Mouse (Mus musculus): Measurements from ENCODE around the gene Gnai3. TPM values are rescaled to one million over a fixed set of nuclear protein-coding genes. Genes with fewer than 3 reads are reported as not detected.

The Gnai3 gene
- 137 TPM for polyA plus RNA-seq (2014; fragmentation: Illumina TruSeq; extraction: RNeasy Lipid Tissue Mini Kit (QIAGEN cat#74804); ENCODE audit: low read depth, low replicate concordance)

DNA sequence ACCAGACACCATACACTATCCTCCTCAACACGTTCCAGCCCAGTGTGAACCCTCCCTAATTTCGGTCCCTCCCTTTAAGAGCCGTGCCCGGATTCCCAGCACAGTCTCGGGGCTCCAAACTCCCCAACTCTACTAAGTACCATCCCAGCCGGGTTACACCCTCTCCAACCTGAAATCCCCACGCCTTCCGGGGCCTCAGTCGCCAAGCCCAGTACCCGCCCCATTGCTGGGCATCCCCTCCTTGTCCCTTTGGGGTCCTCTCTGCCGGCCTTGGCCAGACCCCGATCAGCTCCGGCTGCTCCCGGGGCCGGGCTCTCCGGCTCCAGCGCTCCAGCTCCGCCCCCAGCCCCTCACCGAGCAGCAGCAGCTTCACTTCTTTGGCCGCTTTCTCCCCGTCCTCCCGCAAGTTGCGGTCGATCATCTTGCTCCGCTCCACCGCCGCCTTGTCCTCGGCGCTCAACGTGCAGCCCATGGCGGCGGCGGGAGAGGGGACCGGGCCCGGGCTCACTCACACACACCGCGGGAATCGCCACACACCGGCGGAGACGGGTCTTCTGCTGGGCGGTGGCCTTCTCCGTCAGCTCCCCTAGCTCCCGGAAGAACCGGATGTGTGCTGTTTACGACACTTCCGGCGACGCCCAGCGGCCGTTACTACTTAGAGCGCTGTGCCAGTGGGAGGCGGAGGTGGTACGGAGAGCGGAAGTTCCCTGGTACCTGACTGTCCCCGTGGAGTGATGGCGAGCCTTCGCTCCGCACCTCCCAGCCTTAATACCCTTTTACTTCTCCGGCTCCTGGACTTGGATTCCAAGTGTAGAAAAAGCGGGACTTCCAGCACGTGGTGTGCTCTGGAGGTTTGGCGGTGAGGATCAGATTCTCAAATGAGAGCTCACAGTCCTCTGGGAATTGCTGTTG, at the start of gene Gnai3:
Gene Gnai3, minus strand, starts transcription at position 613 of the 912 bp plus-strand sequence.

DNA sequence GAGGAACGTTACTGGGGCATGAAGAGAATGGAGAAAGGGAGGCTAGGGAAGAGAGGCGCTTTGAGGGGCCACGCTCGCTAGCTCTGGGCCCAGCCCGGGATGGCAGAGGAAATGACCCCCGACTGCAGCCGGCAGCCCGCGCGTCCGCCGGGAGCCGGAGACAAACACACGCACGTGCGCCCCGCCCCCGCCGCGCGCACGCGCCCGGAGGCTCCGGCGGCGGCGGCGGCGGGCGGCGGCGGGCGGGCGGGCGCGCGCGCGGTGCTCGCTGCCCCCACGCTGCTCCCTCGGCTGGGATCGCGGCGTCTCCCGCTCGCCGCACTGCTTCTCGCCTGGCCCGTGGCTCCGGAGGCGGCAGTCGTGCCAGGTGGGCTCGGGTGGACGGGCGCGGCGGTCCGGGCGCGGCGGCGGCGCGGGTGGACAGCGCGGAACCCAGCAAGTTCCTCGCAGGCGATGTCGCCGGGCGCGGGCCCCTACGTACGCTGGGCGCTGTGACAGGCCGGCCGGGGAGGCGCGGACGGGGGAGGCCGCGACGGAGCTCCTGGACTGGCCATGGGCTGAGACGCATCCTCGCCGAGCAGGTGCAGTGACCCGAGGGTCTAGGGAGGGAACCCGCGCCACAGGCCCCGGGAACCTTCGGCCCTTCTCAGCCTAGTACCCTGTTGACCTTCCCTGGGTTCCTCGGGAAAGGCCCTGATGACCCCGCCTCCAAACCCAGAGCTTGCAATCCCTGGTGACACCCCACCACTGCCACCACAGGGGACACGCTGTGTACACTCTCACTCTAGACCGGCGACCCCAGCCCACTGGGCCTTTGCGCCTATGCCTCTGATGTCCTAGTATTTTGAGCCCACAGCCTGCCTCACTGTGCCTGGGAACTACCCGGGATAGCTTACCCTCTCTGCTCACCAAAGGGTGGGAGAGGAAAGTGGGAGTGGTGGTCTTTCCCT, 40.4 kb upstream of the Gnai3 start, which contains the start of gene Amigo1:
Gene Amigo1, plus strand, starts transcription at position 238 of the 950 bp plus-strand sequence.

DNA sequence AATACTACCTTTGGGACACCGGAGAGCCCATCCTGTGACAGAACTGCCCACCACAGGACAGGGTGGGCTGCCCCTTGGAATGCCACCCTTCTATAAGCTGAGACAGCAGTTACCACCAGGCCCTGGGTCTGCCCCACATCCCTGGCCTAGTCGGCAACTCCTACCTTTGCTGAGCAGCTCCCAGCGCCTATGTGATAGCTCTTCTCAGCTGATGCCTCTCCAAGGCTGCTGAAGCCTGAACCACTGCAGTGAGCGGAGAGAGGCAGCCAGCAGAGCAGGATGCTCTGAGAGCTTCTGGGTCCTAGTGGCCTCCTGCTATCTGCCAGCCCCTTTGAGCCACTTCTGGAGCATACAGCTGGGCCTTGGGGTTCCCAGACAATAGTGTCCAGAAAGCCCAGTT, 8.7 kb upstream of the Gnai3 start, which contains the start of gene Gpr61:
Gene Gpr61, minus strand, starts transcription at position 227 of the 400 bp plus-strand sequence.

DNA sequence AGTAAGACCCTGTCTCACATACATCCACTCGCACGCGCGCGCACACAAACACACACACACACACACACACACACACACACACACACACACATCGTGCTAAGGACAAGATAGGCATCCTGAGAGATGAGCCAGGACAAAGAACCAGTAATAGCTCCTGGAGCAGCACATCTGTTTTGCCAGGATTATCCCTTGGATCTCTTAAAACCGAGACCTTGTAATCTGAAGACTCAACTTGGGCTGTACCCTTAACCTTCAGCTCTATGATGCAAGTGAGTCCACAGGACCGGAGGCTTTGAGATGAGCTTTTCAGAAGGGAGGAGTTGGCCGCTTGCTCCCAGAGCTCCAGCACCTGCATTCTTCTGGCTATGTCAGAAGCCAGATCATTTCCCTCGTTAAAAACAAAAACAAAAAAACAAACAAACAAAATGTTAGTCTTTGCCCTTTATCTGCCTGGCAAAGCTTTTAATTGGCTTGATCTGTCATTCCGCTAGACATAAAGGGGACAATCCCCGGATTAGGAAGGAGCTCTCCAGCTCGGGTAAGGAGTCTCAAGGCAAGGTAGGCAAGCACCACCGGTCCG, 53.3 kb downstream of the Gnai3 start, which contains the start of gene Gnat2:
Gene Gnat2, plus strand, starts transcription at position 254 of the 580 bp plus-strand sequence.

DNA sequence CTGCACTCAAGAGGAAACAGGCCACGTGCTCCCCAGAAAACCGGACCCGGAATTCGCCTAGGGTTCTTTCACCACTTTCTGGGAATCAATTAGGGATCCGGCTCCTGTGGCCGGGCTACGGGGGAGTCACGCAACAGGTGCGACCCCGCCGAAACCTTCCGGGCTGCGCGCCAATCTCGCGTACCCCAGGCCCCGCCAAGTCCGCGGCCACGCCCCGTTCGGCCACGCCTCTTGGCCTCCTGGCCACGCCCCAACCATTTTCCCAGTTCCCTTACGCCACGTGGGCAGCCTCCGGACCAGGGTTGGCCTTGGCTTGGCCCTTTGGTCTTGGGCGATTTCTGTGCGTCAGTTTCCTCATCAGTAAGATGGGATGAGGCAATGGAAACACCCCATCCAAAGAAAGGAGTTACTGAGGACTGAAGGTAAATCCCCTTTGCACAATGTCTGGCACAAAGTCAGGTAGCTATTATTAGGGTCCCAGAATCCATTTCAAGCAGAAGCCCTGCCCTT, 59.4 kb downstream of the Gnai3 start, which contains the start of gene Ampd2:
Gene Ampd2, minus strand, starts transcription at position 182 of the 510 bp plus-strand sequence.

Other genes starting within 250 kb of the Gnai3 start
- gene Gstm7, start 214.3 kb downstream of the Gnai3 start, polyA plus RNA-seq (2014; fragmentation: Illumina TruSeq; extraction: RNeasy Lipid Tissue Mini Kit (QIAGEN cat#74804); ENCODE audit: low read depth, low replicate concordance): 26.7 TPM
- gene Gstm6, start 202.4 kb downstream of the Gnai3 start, polyA plus RNA-seq (2014; fragmentation: Illumina TruSeq; extraction: RNeasy Lipid Tissue Mini Kit (QIAGEN cat#74804); ENCODE audit: low read depth, low replicate concordance): 96.2 TPM
- gene Gstm3, start 176.9 kb downstream of the Gnai3 start, polyA plus RNA-seq (2014; fragmentation: Illumina TruSeq; extraction: RNeasy Lipid Tissue Mini Kit (QIAGEN cat#74804); ENCODE audit: low read depth, low replicate concordance): 31.2 TPM
- gene Gstm2, start 159.7 kb downstream of the Gnai3 start, polyA plus RNA-seq (2014; fragmentation: Illumina TruSeq; extraction: RNeasy Lipid Tissue Mini Kit (QIAGEN cat#74804); ENCODE audit: low read depth, low replicate concordance): 81.4 TPM
- gene Gstm1, start 128.2 kb downstream of the Gnai3 start, polyA plus RNA-seq (2014; fragmentation: Illumina TruSeq; extraction: RNeasy Lipid Tissue Mini Kit (QIAGEN cat#74804); ENCODE audit: low read depth, low replicate concordance): 506 TPM
- gene Gstm4, start 101.3 kb downstream of the Gnai3 start, polyA plus RNA-seq (2014; fragmentation: Illumina TruSeq; extraction: RNeasy Lipid Tissue Mini Kit (QIAGEN cat#74804); ENCODE audit: low read depth, low replicate concordance): 25.8 TPM
- 6.4 TPM for gene Ampd2, start 59.5 kb downstream of the Gnai3 start, polyA plus RNA-seq (2014; fragmentation: Illumina TruSeq; extraction: RNeasy Lipid Tissue Mini Kit (QIAGEN cat#74804); ENCODE audit: low read depth, low replicate concordance)
- gene Gnat2, start 53.4 kb downstream of the Gnai3 start, polyA plus RNA-seq (2014; fragmentation: Illumina TruSeq; extraction: RNeasy Lipid Tissue Mini Kit (QIAGEN cat#74804); ENCODE audit: low read depth, low replicate concordance): 0.95 TPM
- not detected for gene Gpr61, start 8.7 kb upstream of the Gnai3 start, polyA plus RNA-seq (2014; fragmentation: Illumina TruSeq; extraction: RNeasy Lipid Tissue Mini Kit (QIAGEN cat#74804); ENCODE audit: low read depth, low replicate concordance)
- 2.5 TPM for gene Amigo1, start 40.2 kb upstream of the Gnai3 start, polyA plus RNA-seq (2014; fragmentation: Illumina TruSeq; extraction: RNeasy Lipid Tissue Mini Kit (QIAGEN cat#74804); ENCODE audit: low read depth, low replicate concordance)
- 2.0 TPM for gene Cyb561d1, start 55.1 kb upstream of the Gnai3 start, polyA plus RNA-seq (2014; fragmentation: Illumina TruSeq; extraction: RNeasy Lipid Tissue Mini Kit (QIAGEN cat#74804); ENCODE audit: low read depth, low replicate concordance)
- gene Atxn7l2, start 64.8 kb upstream of the Gnai3 start, polyA plus RNA-seq (2014; fragmentation: Illumina TruSeq; extraction: RNeasy Lipid Tissue Mini Kit (QIAGEN cat#74804); ENCODE audit: low read depth, low replicate concordance): not detected
- gene Sypl2, start 80.5 kb upstream of the Gnai3 start, polyA plus RNA-seq (2014; fragmentation: Illumina TruSeq; extraction: RNeasy Lipid Tissue Mini Kit (QIAGEN cat#74804); ENCODE audit: low read depth, low replicate concordance): not detected
- gene Psma5, start 110.8 kb upstream of the Gnai3 start, polyA plus RNA-seq (2014; fragmentation: Illumina TruSeq; extraction: RNeasy Lipid Tissue Mini Kit (QIAGEN cat#74804); ENCODE audit: low read depth, low replicate concordance): 96.0 TPM
- 5.6 TPM for gene Sort1, start 137.9 kb upstream of the Gnai3 start, polyA plus RNA-seq (2014; fragmentation: Illumina TruSeq; extraction: RNeasy Lipid Tissue Mini Kit (QIAGEN cat#74804); ENCODE audit: low read depth, low replicate concordance)
- gene Mybphl, start 218.8 kb upstream of the Gnai3 start, polyA plus RNA-seq (2014; fragmentation: Illumina TruSeq; extraction: RNeasy Lipid Tissue Mini Kit (QIAGEN cat#74804); ENCODE audit: low read depth, low replicate concordance): not detected
- not detected for gene Psrc1, start 237.7 kb upstream of the Gnai3 start, polyA plus RNA-seq (2014; fragmentation: Illumina TruSeq; extraction: RNeasy Lipid Tissue Mini Kit (QIAGEN cat#74804); ENCODE audit: low read depth, low replicate concordance)